Mouse (Mus musculus) forebrain, embryonic 11.5 days (tissue): ENCODE results near the gene Ppfia4. TPM values are rescaled to one million over a fixed set of nuclear protein-coding genes. Genes with fewer than 3 reads are reported as not detected.

Source experiments
- ATAC-seq: fragments of 200-750 bp; cut with Nextera tagmentation; replicated peaks from 2 replicates; pipeline ENCODE4 v1.8.0; 2017; ENCODE audit warnings: moderate TSS enrichment; ENCODE audit not compliant: low FRiP score
- DNase-seq: peaks from one replicate; pipeline ENCODE4 v3.0.0-alpha.2; 2017; ENCODE audit warnings: low spot score
- H3K27ac ChIP-seq: fragments of 300-500 bp; sonication (generic); 2 replicates; pipeline ENCODE4 v1.5.1; 2014; ENCODE audit warnings: low read depth, low read length
- H3K27me3 ChIP-seq: fragments of 300-500 bp; sonication (generic); 2 replicates; pipeline ENCODE4 v1.6.1; 2014; ENCODE audit warnings: mild to moderate bottlenecking, low read length, mixed read lengths; ENCODE audit not compliant: control insufficient read depth, insufficient read depth
- H3K36me3 ChIP-seq: fragments of 300-500 bp; sonication (generic); 2 replicates; pipeline ENCODE4 v1.6.1; 2014; ENCODE audit warnings: mild to moderate bottlenecking, low read length, moderate library complexity, mixed read lengths; ENCODE audit not compliant: control insufficient read depth, insufficient read depth
- H3K4me1 ChIP-seq: fragments of 300-500 bp; sonication (generic); replicated peaks from 2 replicates; pipeline ENCODE4 v1.6.1; 2014; ENCODE audit warnings: low read length, mixed read lengths; ENCODE audit not compliant: control insufficient read depth, insufficient read depth
- H3K4me2 ChIP-seq: fragments of 300-500 bp; sonication (generic); 2 replicates; pipeline ENCODE4 v1.6.1; 2014; ENCODE audit warnings: low read depth, mild to moderate bottlenecking, low read length, moderate library complexity, mixed read lengths; ENCODE audit not compliant: severe bottlenecking
- H3K4me3 ChIP-seq: fragments of 300-500 bp; sonication (generic); 2 replicates; pipeline ENCODE4 v1.5.1; 2014; ENCODE audit warnings: low read depth, low read length
- H3K9ac ChIP-seq: fragments of 300-500 bp; sonication (generic); 2 replicates; pipeline ENCODE4 v1.6.1; 2014; ENCODE audit warnings: low read length
- H3K9me3 ChIP-seq: fragments of 300-500 bp; sonication (generic); 2 replicates; pipeline ENCODE4 v1.6.1; 2016; ENCODE audit warnings: low read length, mixed read lengths; ENCODE audit not compliant: control insufficient read depth
- WGBS: fragments of 180-500 bp; shearing (Covaris S2); extraction: QIAGEN DNeasy Blood & Tissue Kit; methylation state at CpG from one replicate; pipeline ENCODE4 v1.1.7; 2014; 5-methylcytosine and 5-hydroxymethylcytosine counted together
- polyA plus RNA-seq: library from polyadenylated mRNA; unstranded; fragments of >200 nt; fragmentation: Nextera tagmentation; extraction: Ambion mirVana; gene quantifications from 2 replicates; pipeline ENCODE4 v1.2.1, GENCODE M21; 2014

Ppfia4 gene
- 1.7 and 2.5 TPM in 2 replicates for polyA plus RNA-seq

GRCm38 (mm10) chr1:134332770-134333271, at the start of gene Ppfia4:
Gene Ppfia4, minus strand, starts transcription at chr1:134332928.
- Histone ChIP-seq H3K4me1 (no peaks in the 10 kb centered on the region), H3K4me2 (no peak within 1 kb of the TSS), H3K9ac (no peak within 1 kb of the TSS), H3K9me3 (no peaks in the 10 kb centered on the region), H3K27ac (no peak within 1 kb of the TSS), H3K36me3 (no peaks in the 10 kb centered on the region), H3K4me3 (no peak within 1 kb of the TSS), H3K27me3 (no peaks in the 10 kb centered on the region)
- ATAC-seq (no peak), DNase-seq (peak; percentile 49)
- 68% methylated on average over 13 of the region's 13 CpGs for WGBS

- H3K9me3 ChIP-seq, result no peaks in the 10 kb centered on the region
- no peak for ATAC-seq
- H3K9ac ChIP-seq, result no peak overlapping the region
- no peak overlapping the region for H3K27ac ChIP-seq
- DNase-seq, result no peak
- peak overlapping the region; percentile 37 for H3K4me2 ChIP-seq
- H3K36me3 ChIP-seq, result no peaks in the 10 kb centered on the region
- H3K27me3 ChIP-seq, result no peaks in the 10 kb centered on the region; the same call in 1 of the 2 replicates
- H3K4me3 ChIP-seq, result peak overlapping the region; percentile 10; the same call in 1 of the 2 replicates
- WGBS, result 15% methylated on average over 19 of the region's 19 CpGs
- no peaks in the 10 kb centered on the region for H3K4me1 ChIP-seq
These were observed 49.3 kb upstream of the Ppfia4 start for GRCm38 (mm10) chr1:134381795-134382625.

- 78% methylated on average over 2 of the region's 2 CpGs for WGBS
- Histone ChIP-seq H3K4me2 (no peak overlapping the region), H3K27me3 (no peaks in the 10 kb centered on the region; the same call in 1 of the 2 replicates), H3K27ac (no peak overlapping the region), H3K9me3 (no peaks in the 10 kb centered on the region), H3K4me3 (no peak overlapping the region), H3K36me3 (no peaks in the 10 kb centered on the region), H3K9ac (no peak overlapping the region), H3K4me1 (no peaks in the 10 kb centered on the region)
- DNase-seq, result no peak
- no peak for ATAC-seq
These were observed 48.3 kb upstream of the Ppfia4 start for GRCm38 (mm10) chr1:134381051-134381450.

- H3K9me3 ChIP-seq, result no peaks in the 10 kb centered on the region
- H3K27ac ChIP-seq, result no peak overlapping the region
- no peaks in the 10 kb centered on the region for H3K36me3 ChIP-seq
- no peaks in the 10 kb centered on the region for H3K4me1 ChIP-seq
- no peak overlapping the region for H3K4me3 ChIP-seq
- WGBS, result 85% methylated on average over 2 of the region's 2 CpGs
- no peak overlapping the region for H3K9ac ChIP-seq
- ATAC-seq (no peak), DNase-seq (no peak)
- H3K27me3 ChIP-seq, result no peaks in the 10 kb centered on the region
- H3K4me2 ChIP-seq, result no peak overlapping the region
These were observed 41.4 kb upstream of the Ppfia4 start for GRCm38 (mm10) chr1:134374124-134374523.

GRCm38 (mm10) chr1:134368777-134369337, 36.1 kb upstream of the Ppfia4 start:
- no peaks in the 10 kb centered on the region for H3K36me3 ChIP-seq
- no peak overlapping the region for H3K9ac ChIP-seq
- H3K4me2 ChIP-seq, result no peak overlapping the region
- H3K9me3 ChIP-seq, result no peaks in the 10 kb centered on the region
- no peak overlapping the region for H3K27ac ChIP-seq
- ATAC-seq, result no peak
- peak; percentile 61 for DNase-seq
- H3K4me3 ChIP-seq, result no peak overlapping the region
- 57% methylated on average over 9 of the region's 9 CpGs for WGBS
- H3K27me3 ChIP-seq, result no peaks in the 10 kb centered on the region
- H3K4me1 ChIP-seq, result no peaks in the 10 kb centered on the region

- 70% methylated on average over 5 of the region's 5 CpGs for WGBS
These were observed 32.8 kb upstream of the Ppfia4 start for GRCm38 (mm10) chr1:134365491-134365890.

GRCm38 (mm10) chr1:134363194-134363593, 30.5 kb upstream of the Ppfia4 start:
- H3K36me3 ChIP-seq, result peaks cover 4% of the 10 kb centered on the region; the same call in 1 of the 2 replicates
- peaks cover 3% of the 10 kb centered on the region for H3K4me1 ChIP-seq
- H3K9me3 ChIP-seq, result no peaks in the 10 kb centered on the region
- H3K27ac ChIP-seq, result no peak overlapping the region
- ATAC-seq (no peak), DNase-seq (no peak)
- H3K27me3 ChIP-seq, result no peaks in the 10 kb centered on the region
- H3K4me2 ChIP-seq, result no peak overlapping the region
- no peak overlapping the region for H3K9ac ChIP-seq
- H3K4me3 ChIP-seq, result no peak overlapping the region
- 81% methylated on average over 4 of the region's 4 CpGs for WGBS

More at GRCm38 (mm10) chr1:134365491-134365890, 32.8 kb upstream of the Ppfia4 start:
- H3K27me3 ChIP-seq, result no peaks in the 10 kb centered on the region
- H3K9me3 ChIP-seq, result no peaks in the 10 kb centered on the region
- H3K4me2 ChIP-seq, result no peak overlapping the region
- no peak overlapping the region for H3K27ac ChIP-seq
- no peak for DNase-seq
- no peak overlapping the region for H3K9ac ChIP-seq
- no peaks in the 10 kb centered on the region for H3K36me3 ChIP-seq
- ATAC-seq, result no peak
- H3K4me3 ChIP-seq, result no peak overlapping the region
- H3K4me1 ChIP-seq, result peaks cover 3% of the 10 kb centered on the region

- Histone ChIP-seq H3K4me3 (peak within 1 kb of the TSS; percentile 89), H3K9me3 (no peaks in the 10 kb centered on the region), H3K27me3 (no peaks in the 10 kb centered on the region), H3K9ac (peak within 1 kb of the TSS; percentile 92), H3K4me1 (peaks cover 3% of the 10 kb centered on the region), H3K27ac (0 out of 2 replicates have a peak within 1 kb of the TSS, but pooled peaks have one; percentile 25), H3K36me3 (peaks cover 8% of the 10 kb centered on the region), H3K4me2 (peak within 1 kb of the TSS; percentile 84)
- DNase-seq (peak; percentile 98), ATAC-seq (peak; percentile 97)
- under 1% methylated on average over 38 of the region's 38 CpGs for WGBS
These were observed 29.1 kb upstream of the Ppfia4 start, which contains the start of gene Tmem183a for GRCm38 (mm10) chr1:134361857-134362212. Gene Tmem183a, minus strand, starts transcription at chr1:134361979.
